Mouse (Mus musculus): ENCODE data around the gene Igfbp6.

DNA sequence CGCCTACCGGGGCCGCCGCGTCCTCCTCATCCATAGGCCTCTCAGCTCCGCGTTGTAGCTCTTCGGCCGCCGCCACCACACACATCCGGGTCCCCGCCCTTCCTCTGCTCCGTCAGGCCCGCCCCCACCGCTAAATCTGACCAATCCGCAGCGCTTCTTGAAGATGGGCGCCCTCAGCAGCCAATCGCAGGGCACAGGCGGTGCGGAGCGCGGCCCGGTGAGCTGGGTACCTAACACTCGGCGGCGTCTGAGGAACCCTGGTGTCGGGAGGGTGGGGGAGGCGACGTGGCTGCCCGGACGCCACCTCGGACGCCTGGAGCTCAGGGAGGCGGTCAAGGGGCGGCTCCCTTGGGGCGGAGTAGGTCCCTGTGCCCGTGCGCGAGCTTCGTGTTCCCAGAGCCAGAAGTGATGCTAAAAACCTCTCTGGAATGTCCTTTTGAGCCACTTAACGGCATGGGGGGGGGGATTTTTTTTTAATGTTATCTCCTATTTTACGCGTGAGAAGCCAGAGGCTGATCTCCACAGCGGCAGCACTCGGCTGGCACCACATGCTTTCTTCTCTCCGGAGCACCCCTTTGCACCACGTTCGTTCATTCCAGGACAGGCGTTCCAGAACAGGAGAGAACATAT, 7.9 kb upstream of the Igfbp6 start, which contains the start of gene Spryd3:
- TF ChIP-seq TBP (conservative IDR thresholded peaks at IDR 0.05; ENCODE audit: low read depth, low read length) (0 out of 2 replicates have a peak, but pooled peaks have one; percentile 1), USF1 (IDR thresholded peaks at IDR 0.05; ENCODE audit: low read depth, low read length) (no peak), POLR2A (IDR thresholded peaks at IDR 0.05; ENCODE audit: low read depth, low read length) (peak; percentile 79), POLR2AphosphoS2 (IDR thresholded peaks at IDR 0.05; ENCODE audit: low read depth, low read length) (no peak), UBTF (IDR thresholded peaks at IDR 0.05; ENCODE audit: low read depth, low read length) (peak; percentile 75; the same call in 1 of the 2 replicates), USF2 (conservative IDR thresholded peaks at IDR 0.05; ENCODE audit: low read depth, low read length) (no peak), GABPA (IDR thresholded peaks at IDR 0.05; ENCODE audit: insufficient replicate concordance, low read depth, low read length) (no peak), CTCF (conservative IDR thresholded peaks at IDR 0.05 in 1 of 2, IDR thresholded peaks at IDR 0.05 in 1 of 2; ENCODE audit: low read depth in 2 of 2, low read length in 2 of 2) (no peak), MAZ (IDR thresholded peaks at IDR 0.05; ENCODE audit: low read depth, low read length) (peak; percentile 56; the same call in 1 of the 2 replicates), E2F4 (IDR thresholded peaks at IDR 0.05; ENCODE audit: insufficient replicate concordance, low read depth, low read length) (no peak), MAX (IDR thresholded peaks at IDR 0.05; ENCODE audit: low read length) (peak; percentile 43; the same call in 1 of the 2 replicates), ZKSCAN1 (IDR thresholded peaks at IDR 0.05; ENCODE audit: borderline replicate concordance, low read depth, low read length) (no peak), CHD2 (IDR thresholded peaks at IDR 0.05; ENCODE audit: low read length) (peak; percentile 97), EP300 (IDR thresholded peaks at IDR 0.05; ENCODE audit: low read length) (no peak)
